Mouse (Mus musculus) kidney, postnatal 10 days (tissue): Measurements from ENCODE around the gene 1700023F06Rik.
A peak's percentile ranks its signal among the peaks of the same experiment; 100 is the strongest.

Experiments
- DNase-seq: peaks from one replicate; pipeline ENCODE4 v3.0.0; 2021; ENCODE audit warnings: mixed read lengths

1700023F06Rik gene

DNA sequence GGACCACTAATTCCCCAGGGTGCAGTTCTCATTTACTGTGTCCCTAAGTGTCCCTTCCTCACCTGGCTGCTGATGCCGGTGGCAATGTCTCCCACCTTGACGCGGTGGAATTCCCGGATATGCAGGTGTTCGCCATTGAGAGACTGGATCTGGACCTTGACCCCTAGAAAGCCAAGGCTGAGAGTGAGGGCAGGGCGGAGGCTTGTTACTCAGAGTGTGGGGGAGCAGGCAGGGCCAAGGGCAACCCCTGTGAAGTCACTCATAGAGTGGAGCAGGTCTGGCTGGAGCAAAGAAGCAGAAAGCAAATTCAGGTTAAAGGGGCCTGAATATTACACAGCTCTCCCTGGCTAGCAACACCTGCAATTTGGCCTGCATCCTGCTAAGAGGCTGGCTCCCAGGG lies 13.1 kb upstream of the 1700023F06Rik start:
- no peak for DNase-seq

DNA sequence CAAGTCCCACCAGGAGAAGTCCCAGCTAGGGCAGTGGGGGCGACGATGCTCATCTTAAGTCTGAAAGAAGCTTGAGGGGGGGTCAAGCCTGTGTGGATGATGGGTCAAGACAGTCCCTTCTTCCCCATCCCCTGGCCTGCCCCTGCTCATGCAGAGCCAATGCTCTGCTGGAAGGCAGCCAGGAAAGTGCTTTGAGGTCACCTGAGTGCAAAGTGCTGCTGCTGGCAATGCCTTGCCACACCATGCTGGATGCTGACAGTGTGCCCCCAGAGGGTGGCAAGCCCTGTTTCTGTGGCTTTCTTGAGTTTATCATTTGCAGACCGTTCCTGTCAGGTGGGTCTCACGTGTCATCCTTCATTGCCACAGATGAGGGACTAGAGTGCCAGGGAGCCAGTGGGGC lies 11.6 kb upstream of the 1700023F06Rik start:
- DNase-seq = peak; percentile 75

DNA sequence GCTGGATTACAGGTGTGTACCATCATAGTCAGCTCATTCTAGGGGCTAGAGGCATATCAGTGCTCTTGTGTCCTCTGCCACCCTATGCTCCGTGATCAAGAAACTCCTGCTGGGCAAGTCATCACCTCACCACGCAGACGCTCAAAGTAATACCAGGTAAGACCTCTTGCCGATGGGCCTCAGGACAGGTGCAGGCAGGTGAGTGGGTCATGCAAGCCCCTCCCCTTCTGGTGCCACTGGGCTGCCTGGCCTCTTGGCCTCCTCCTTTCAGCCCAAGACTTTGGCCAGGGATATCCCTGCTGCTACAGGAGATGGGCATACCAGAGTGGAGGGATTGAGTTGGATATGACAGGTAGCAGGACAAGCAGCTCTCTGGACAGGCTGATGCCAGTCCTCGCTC lies 10.9 kb upstream of the 1700023F06Rik start:
- no peak for DNase-seq

DNA sequence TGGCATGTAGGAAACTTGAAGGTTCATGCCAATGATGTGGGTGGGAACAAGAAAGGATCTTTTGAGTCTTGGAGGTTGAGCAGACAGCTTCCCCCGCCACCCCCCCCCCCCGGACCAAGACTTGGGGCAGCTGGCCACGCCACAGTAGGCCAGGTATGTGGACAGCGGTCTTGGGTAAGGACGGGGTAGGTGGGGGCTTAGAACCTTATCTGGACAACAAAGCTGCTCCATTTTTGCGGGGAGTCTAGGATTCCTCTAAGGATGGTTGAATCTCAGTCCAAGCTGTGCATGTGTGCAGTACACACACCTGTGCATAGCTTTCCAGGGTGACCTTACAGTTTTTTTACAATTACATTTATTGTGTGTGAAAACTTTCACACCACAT lies 10.2 kb upstream of the 1700023F06Rik start:
- DNase-seq = no peak

DNA sequence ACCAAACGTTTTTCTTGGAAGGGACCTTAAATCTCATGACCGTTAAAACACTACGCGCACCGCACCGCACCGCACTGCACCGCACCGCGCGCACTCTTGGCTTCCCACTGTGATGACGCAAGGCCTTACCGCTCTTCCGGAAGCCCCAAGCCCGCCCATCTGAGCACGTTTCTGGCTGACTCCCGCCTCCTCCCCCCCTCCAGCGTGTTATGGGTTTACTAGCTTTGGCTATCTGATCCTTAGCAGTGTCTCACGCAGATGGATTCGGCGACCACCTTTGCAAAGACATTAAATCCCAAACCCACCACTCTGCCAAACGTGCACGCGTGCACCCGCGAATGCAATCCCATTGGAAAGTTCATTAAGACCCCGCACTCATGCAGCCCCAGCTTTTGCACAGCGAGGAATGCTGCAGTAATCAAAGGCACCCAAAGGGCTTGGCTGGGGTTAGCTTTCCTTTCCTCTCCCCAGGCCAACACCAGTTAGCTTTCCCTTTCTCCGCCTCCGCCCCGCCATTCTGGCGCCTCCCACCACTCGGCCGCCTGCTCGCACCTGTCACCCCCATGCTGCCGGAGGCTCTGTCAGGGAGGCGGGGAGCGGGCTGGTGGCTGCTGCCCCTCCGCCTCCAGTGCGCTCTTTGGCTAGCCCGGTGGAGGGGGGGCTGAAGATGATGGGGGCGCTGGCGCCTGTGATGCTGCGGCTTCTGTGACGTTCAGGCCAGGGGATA lies 9.6 kb upstream of the 1700023F06Rik start, which contains the start of gene Spata32:
Gene Spata32 (minus strand): TSS at position 643 of the 727 bp plus-strand sequence.
- DNase-seq = peak; percentile 66

DNA sequence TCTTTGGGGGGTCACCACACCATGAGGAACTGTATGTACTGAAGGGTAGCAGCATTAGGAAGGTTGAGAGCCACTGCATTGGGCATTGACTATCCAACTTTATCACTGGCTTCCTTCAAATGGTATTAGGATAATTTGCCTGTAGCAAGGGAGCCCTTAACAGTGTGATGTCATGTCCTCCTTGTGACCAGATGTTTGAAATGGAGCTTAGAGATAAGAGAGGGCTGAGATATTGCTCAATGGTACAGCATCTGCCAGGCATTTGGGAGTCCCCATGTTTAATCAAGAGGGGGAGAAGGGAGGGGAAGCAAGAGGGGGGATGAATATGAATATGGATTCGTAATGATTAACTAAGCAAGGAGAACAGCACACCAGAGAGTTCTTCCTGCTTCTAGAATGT lies 7.0 kb upstream of the 1700023F06Rik start:
- no peak for DNase-seq

DNA sequence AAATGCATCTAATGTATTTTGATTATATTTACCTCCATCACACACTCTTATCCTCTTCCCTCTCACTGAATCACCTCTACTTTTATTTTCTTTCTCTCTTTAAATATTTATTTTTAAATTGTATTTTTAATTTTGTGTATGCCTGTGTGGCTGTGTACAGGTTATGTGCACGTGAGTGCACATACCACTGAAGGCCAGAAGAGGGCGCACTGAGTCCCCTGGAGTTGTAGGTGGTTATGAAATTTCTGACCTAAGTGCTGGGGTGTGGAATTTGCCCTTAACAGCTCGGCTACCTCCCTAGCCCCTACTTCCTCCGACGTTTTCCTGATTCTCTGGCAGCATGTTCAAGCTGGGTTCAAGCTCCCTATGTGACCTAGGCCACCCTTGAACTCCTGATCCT lies 5.4 kb upstream of the 1700023F06Rik start:
- no peak for DNase-seq

DNA sequence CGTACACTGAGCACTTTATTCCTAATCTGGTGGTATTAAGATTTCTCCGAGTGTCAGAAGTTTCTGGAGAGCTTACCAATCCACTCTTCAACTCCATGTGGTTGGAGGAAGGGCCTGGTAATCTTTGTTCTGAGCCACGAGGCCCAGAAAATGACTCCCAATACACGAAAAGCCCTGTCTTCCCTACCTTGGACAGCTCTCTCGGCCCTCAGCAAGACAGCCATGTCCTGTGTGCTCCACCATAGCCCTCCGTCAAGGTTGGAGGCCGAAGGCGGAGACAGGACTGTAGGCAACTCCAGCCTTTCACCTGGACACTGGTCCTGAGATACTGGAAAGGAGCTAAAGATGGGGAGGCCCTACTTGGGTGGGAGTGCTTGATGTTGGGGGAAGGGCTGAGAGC lies 1.9 kb upstream of the 1700023F06Rik start:
- no peak for DNase-seq

DNA sequence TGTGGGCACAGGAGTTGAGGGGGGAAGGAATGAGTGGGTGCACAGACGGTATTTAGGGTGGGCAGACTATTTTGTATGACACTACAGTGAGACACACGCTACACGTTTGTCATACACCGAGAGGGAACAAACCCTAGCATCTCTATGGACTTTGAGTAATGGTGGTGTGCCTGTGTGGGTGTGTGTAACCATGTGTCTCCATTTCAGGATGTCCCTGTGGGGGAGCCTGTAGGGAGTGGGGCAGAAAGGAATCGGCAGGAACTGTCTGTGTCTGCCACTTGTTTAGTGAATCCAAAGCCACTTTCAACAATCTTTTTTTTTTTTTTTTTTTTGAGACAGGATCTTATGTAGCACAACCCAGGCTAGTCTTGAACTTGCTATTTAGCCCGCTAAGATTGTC lies 2.2 kb downstream of the 1700023F06Rik start:
- no peak for DNase-seq

DNA sequence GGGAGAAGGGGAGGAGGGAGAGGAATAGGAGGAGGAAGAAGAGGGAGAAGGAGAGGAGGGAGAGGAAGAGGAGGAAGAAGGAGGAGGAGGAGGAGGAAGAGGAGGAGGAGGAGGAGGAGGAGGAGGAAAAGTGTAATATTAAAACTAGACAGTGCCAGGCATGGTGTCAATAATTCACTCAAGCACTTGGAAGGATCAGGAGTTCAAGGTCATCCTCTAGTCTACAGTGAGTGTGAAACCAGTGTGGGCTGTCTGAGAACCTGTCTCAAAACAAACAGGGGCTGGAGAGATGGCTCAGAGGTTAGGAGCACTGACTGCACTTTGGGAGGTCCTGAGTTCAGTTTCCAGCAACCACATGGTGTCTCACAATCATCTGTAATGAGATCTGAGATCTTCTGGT lies 6.0 kb downstream of the 1700023F06Rik start:
- no peak for DNase-seq

DNA sequence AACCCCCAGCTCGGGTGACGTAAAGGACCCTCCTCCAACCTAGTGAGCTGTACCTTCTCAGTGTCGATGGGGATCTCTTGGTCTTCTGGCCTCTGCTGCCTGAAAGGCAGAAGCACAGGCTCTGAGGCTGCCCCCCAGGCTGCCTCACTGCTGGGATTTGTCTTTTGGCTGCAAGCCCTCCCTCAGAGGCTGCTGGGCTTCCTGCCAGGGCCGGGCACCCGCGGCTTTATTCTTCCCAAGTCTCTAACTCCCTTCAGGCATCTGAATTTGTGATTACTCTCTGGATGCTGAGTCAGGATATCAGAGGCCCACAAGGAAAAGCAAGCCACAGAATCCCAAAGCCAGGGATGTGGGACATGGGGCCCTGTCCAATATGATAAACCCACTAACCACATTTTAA lies 6.7 kb downstream of the 1700023F06Rik start:
- peak; percentile 69 for DNase-seq

DNA sequence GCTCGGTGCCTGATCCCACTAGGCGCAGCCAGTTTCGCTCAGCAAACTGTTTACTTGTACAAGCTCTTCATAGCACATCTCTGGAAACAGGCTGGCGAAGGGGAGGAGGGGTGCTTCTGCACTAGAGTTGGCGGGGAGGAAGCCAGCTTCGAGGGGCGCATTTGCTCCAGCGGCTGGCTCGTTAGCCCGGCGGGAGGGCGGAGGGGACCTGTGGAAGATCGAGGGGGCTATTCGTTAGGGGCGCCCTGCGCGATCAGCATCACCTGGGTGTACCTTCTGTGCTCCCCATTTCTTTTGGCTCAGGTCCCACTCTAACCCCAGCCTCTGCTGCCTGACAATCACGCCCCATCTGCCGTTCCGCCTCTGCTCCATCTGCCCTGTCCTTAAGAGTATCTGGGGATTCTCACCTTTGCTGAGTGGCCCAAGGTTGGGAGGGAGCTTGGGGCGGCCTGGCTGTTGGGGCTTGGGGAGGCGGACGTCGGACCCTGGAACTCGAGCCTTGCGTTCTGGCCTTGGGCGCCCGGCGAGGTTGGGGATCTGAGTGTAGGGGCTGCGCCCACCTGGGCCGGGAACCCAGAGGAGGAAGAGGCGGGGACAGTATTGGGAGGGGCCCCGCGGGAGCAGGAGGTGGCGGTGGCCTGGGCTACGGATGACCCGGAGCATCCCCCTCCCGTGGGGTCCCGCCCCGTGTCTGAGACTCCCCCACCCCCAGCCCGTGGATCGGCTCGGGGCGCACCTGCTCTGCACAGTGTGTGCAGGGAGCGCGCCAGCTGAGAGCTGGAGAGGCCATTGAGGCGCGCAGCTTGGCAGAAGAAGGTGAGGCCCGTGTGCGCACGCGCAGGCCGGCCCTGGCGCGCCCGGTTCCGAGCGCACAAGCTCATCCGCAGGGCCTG lies 9.2 kb downstream of the 1700023F06Rik start:
- DNase-seq = peak; percentile 58

DNA sequence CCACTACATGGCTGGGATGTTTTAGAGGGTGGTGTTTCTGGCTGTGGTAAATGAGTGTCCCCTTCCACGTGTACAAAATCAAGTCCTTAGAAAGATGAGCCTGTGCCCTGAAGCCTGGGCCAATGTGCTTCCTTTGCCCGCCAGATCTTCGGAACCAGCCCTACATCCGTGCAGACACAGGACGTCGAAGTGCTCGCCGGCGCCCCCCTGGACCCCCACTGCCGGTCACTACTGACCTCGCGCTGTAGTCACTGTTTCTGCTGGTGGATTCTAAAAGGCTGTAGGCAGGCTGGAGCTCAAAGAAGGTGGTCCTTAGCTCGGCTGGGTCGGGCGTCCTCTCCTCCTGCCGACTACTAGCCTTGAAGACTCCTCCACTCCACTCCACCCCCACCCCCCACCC lies 10.0 kb downstream of the 1700023F06Rik start:
- peak; percentile 7 for DNase-seq

DNA sequence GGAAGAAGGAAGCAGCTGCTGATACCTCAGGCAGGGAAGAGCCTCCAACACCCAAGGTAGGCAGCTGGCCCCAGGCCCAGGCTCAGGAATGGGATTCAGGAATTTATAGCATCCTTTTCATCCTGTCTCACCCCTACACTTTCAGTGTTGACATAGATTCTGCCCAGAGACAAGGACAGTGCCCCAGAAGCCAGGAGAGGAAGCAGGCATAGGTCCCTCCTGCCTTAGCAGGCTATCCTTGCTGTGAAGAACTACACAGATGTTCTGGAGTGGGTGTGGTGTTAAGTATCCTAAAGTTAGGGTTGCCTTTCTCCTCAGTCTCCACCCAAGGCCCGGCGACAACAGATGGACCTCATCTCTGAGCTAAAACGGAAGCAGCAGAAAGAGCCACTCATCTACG lies 11.0 kb downstream of the 1700023F06Rik start:
- peak; percentile 5 for DNase-seq

DNA sequence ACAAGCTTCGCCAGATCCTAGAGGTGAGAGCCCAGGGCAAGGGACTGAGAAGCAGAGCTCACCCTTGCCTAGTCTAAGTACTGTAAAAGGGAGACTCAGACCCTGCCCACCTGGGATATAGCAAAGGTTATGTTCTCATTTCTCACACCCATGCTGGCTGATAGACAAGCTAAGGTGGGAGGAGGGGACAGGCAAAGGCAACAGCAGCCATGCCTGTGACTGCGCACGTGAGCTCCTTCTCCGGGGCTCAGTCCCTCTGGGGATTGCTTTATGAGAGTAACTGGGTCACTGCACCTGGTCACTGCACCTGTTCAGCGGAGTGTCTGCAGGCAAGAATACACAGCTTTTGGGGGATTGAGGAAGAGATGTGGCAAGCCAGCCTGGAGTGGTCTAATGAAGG lies 12.7 kb downstream of the 1700023F06Rik start:
- DNase-seq = peak; percentile 4

DNA sequence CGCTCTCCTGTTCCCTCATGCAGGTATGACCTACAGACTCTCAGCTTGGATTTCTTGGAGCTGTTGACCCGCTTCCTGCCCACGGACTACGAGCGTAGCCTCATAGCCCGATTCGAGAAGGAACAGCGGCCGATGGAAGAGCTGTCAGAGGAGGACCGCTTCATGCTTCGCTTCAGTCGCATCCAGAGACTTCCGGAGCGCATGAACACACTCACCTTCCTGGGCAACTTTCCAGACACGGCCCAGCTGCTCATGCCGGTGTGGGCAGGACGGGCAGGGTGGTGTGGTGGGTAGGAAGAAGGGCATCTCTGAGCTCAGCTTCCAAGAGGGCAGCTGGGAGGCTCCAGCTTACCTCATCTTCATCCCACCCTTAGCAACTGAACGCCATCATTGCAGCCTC lies 13.1 kb downstream of the 1700023F06Rik start:
- DNase-seq = peak; percentile 43

DNA sequence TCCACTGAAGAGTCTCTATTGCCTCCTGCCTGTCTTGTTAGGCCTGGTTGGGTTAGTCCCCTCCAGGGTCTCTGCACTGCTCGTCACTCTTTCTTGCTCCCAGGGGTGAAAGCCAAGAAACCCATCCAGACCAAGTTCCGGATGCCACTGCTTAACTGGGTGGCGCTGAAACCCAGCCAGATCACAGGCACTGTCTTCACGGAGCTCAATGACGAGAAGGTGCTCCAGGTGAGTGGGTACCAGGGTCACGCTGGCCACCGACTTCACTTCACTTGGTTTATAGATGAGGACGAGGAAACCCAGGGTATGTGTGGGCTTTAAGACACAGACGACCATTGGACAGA lies 14.6 kb downstream of the 1700023F06Rik start:
- DNase-seq = peak; percentile 5

DNA sequence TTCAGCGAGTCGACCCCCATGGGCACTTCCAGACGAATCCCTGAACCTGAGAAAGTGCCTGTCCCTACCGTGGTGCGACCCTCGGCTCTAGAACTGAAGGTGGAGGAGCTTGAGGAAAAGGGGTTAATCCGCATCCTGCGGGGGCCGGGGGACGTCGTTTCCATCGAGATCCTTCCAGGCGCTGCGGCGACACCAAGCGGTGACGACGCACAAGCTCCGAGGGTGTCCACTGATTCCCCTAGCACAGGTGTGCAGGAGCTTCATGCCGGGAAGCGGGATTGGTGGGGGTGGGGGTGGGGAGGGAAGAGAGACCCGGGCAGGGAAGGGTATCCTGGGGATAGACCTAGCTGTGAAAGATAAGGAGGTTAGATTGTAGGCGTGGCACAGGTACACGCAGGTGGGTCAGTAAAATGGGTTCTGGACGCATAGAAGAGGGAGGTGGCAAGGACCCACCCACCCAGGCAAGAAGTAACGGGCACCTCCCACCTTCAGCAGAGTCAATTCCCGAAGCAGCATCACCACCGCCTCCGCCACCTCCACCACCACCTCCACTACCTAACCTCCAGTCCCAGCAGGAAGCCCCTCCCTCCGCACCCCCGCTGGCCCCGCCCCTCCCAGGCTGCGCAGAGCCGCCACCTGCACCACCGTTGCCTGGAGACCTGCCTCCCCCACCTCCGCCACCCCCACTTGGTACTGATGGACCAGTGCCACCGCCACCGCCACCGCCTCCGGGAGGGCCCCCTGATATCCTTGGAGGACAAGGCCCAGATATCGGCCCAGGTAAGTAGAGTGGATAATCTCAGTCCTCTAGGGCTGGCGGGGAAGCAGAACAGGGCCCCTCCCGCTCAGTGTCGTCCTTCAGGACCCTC lies 15.2 kb downstream of the 1700023F06Rik start:
- DNase-seq = peak; percentile 62

DNA sequence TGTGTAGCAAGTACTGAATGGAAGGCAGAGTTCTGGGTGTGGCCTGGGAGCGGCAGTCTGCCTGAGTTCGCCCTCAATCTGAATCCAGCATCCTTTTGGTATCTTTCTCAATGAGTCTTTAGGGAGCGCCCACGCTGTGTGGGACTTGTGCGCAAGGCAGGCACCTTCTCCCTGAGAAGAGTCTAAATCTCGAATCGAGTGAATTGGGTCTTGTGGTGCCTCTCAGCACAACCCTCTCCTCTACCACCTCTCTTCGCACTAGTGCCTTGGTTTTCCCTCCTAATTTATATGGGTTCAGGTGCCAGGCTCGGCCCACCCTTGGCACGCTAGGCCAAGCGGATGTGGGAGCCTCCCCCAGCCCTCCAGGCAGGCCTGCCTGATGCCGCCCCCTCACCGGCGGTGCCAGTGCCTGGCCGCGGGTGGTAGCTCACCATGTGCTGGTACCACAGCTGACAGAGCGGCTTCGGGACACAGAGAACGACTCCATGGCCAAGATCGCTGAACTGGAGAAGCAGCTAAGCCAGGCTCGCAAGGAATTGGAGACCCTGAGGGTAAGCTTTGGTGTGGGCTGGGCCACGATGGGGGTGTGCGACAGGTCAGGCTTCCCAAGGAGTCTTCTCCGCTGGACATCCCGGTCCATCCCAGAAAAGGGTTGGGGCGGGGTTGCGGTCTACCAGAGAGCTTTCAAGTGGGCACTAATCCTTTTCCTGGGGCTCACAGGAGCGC lies 16.0 kb downstream of the 1700023F06Rik start:
- DNase-seq = peak; percentile 15

DNA sequence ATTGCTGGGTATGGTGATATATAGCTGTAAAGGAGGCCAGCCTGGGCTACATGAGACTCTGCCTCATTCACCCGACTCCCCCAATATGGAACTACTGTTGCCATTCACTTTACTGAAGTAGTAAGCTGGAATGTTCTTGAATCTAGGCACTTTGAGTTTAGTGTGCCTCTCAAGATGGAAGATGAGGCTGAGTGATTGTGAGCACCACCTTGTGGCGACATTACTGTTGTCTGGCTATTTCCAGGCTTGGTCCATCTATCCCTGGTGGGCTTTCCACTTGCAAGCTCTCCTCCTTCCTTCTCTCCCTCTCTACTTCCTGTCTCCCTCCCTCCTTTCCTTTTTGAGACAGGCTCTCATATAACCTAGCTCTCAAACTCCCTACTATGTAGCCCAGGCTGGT lies 23.5 kb downstream of the 1700023F06Rik start:
- DNase-seq = peak; percentile 83

DNA sequence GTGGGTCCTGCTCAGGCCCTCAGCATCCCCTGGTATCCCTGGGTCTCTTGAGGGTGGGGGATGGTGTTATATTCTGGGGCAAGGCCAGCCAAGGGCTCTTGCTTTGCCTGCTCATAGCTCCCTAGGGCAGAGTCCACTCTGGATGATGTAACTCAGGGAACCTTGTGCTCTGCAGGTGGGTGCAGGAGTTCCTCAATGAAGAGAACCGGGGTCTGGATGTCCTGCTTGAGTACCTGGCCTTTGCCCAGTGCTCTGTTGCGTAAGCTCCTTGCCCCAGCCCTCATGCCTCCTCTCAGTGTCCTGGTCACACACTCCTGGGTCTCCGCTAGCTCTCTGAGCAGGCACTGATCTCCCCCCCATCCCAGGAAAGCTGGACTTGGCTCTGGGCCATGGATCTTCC lies 26.4 kb downstream of the 1700023F06Rik start:
- peak; percentile 71 for DNase-seq

DNA sequence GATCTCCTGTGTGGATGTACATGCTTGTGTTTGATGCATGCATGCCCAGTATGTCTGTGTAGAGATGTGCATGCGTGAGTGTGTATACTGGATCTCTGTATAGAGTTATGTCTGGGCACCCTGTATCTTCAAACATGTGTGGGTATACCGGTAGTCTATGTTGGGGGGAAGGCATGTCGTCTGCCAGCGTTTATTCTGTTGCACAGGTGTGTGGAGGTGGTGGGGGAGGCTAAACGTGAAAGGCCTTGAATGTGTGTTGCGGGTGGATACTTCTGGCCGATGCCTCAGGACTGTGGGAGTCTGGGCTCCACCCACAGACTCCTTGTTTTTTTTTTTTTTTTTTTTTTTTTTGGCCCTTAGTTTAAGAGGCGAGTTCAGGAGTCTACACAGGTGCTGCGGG lies 27.0 kb downstream of the 1700023F06Rik start:
- DNase-seq = no peak

DNA sequence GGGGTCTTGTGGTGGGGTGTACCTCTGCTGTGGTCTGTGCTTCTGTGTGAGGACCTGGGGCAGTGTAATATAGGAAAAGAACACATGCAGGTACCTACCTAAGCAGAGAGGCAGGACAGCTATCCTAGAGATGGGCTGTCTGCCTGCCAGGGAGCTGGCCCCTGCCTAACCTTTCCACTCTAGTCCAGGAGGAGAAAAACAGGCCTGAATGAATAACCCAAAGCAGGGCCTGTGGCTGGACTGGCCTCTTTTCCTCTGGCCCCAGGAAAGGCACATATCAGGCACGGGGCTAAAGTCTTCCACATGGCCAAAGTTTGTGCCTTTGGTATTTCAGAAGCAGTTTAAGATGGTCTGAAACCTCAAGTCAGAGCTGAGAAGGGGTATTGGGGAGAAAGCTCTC lies 27.9 kb downstream of the 1700023F06Rik start:
- no peak for DNase-seq
